Mouse (Mus musculus): Measurements from ENCODE around the gene Apoc4.

Gene Apoc4

DNA sequence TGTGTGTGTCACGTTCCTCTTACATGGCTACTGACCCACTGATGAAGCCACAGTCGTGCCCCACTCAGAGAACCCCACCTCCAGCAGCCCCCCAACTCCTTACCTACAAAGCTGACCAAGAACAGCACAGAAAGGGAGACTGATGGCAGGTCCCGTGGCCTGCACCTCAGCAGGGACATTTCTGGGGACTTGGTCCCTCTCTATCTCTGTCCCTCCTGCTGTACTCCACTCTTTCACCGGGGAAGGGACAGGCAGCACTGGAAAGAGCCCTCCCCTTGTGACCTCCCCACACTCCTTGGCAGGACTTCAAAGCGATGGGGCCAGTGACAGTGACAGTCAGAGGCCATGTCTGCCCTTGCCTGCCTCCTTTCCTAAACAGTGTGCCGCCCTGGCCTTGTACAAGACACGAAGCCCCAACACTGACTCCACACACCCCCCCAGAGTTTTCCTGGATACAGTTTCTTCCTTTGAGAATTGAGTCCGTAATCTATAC, at the start of gene Apoc4, which contains the start of gene Gm44805:
Gene Apoc4, minus strand, starts transcription at position 278 of the 493 bp plus-strand sequence.
Gene Gm44805, minus strand, starts transcription at position 222 of the 493 bp plus-strand sequence.
- DNase-seq (ENCODE audit: low spot score in 2 of 2), result no peak

DNA sequence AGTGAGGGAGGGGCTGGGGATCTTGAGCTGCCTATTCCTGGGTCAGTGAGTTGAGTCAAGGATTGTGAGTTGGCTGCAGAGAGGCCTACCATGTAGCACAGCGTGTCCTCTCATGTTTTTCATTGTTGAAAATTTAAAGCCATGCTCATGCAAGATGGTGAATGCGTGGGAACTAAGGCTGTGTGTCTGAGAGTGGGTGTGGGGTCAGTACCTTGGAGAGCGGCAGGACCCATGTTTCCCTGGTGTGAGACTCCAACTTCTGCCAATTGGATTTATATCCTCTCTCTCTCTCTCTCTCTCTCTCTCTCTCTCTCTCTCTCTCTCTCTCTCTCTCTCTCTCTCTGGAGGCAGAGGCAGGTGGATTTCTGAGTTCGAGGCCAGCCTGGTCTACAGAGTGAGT, 45.3 kb upstream of the Apoc4 start:
- DNase-seq (ENCODE audit: low spot score in 2 of 2), result no peak

DNA sequence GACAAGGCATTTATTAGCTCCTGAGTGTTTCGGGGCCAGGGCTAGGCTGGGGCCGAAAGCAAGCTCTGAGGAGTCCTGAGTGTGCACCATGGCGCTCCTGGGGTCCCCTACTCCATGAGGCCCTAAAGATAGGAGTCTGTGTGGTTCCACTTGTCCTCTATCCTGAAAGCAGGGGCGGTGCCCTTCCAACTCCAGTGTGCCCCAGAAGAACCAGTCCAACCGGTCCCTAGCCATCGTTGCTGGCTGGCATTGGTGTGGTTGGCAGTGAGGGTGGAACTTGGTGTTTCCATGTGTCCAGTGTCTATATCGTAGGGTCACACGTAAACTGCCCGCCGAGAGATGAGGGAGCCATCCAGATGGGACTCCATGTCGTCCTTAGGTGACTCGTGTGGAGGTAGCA, 42.9 kb upstream of the Apoc4 start:
- no peak for DNase-seq (ENCODE audit: low spot score in 2 of 2)

DNA sequence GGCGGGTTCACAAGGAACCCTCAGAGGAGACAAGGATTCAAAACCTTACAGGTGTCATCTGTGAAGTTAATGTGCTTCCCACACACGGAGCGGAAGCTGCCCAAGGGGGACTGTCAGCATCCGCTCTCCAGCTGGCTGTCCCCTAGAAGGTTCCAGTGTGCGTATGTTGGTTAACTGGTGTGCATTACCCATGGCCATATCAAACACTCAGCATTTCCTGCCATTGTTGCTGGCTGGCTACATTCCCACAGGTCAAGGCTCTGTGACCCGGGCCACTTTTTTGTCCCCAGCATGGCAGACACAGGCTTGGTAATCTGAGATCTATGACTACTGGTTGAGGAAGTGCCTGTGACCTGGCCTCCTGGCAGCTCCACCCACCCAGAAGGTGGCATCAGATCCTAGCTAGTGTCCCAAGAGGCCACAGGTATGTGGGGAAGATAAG, 41.5 kb upstream of the Apoc4 start:
- no peak for DNase-seq (ENCODE audit: low spot score in 2 of 2)

DNA sequence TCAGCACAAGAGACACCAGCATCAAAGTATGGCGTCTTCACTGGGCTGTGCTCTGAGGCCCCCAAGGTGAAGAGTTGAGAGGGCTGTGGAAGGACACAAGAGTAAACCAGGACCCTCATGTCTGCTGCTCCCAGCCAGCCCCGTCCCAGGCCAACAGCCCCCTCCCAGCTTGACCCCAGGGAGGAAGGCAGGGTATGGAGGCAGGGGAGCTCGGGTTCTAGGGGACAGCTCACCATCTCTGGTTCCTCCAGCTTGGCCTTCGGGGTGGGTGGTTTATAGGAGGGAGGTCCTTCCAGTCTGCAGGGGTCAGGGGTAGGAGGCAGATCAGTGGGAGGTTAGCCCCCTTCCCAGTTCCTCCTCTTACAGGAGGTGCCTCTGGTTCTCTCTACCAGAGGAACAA, 37.9 kb upstream of the Apoc4 start:
- no peak for DNase-seq (ENCODE audit: low spot score in 2 of 2)

DNA sequence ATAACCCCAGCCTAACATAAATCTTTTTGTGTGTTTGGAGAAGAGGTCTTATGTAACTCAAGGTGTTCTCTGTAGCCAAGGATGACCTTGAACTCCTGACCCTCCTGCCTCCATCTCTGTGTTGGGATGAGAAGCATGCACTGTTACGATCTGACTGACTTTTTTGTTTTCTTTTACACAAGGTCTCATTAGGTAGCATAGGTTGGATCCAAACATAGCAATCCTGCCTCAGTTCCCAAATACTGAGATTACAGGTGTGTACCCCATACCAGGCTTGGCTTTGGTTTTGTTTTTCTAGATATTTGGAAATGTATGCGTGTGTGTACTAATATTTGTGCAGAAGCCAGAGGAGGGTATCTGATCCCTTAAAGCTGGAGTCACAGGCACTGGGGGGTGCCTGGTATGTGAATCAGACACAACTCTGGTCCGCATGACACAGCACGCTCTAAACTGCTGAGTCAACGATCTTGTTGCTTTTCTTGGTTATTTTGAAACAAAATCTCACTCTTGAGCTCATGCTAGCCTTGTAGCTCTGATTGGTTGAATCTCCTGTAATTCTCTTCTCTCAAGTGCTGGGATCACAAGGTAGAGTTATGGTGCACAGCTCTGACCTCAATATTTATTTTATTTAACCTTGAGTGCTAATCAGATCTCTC, 37.1 kb upstream of the Apoc4 start:
- DNase-seq (ENCODE audit: low spot score in 2 of 2), result no peak

DNA sequence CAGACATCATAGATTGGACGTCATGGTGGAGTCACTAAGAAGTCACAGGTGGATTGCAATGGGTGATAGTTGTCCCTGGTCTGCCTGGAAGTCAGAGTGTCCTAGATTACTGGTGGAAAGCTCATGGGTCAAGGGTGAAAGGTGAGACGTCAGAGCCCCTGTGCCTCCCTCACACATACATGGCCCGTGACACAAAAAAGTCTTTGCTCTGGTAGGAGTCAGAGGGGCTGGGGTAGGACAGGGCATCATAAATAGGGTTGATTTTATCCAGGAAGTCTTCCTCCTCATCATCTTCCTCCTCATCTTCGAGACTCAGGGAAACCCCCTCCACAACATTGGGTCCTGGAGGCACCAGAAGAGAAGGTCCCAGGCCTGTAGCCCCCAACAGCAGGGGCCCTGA, 36.1 kb upstream of the Apoc4 start:
- no peak for DNase-seq (ENCODE audit: low spot score in 2 of 2)

DNA sequence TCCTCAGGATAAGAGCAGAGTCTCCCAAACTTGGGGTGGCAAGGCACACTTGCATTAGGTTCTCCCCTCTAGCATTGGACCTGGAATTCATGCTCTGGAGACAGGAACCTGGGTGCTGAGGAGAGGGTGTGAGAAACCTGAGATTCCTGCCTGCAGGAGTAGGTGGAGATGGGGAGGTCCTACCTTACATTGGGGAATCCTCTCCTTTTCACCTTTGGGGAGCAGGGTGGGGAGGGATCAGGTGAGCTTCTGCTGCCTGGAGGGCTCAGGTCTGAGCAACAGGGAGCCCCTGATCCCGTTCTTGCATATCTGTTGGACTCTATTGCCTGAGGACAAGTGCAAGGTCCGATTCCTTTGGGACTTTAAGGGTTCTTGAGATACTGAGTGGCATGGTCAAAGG, 35.5 kb upstream of the Apoc4 start:
- DNase-seq (ENCODE audit: low spot score in 2 of 2), result no peak

DNA sequence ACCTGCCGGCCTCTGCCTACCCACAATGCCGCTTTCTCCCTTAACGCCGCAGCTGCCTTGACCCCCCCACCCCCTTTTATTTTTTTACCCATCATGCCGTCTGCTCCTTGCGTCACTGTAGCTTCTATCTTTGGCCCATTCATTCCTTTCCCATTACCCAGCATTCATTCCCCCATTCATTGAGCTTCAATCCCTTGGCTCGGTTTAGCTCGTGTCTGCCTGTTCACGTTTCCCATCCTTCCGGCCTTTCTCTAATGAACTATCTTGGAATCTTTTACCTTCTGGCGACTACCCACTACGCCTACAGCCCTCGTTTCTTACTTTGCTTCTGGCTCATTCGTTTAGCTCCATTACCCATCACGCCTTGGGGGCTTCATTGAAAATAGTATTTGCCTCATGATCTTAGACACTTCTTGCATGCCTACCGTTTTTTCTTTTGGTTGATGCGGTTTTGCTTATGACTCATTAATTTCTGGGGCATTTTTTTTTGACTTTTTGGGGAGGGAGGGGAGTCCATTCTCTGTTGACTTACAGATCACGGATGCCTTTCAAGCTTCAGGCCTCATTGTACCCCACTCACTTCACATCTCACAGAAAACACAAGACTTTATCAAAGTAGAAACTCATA, 34.9 kb upstream of the Apoc4 start:
- no peak for DNase-seq (ENCODE audit: low spot score in 2 of 2)

DNA sequence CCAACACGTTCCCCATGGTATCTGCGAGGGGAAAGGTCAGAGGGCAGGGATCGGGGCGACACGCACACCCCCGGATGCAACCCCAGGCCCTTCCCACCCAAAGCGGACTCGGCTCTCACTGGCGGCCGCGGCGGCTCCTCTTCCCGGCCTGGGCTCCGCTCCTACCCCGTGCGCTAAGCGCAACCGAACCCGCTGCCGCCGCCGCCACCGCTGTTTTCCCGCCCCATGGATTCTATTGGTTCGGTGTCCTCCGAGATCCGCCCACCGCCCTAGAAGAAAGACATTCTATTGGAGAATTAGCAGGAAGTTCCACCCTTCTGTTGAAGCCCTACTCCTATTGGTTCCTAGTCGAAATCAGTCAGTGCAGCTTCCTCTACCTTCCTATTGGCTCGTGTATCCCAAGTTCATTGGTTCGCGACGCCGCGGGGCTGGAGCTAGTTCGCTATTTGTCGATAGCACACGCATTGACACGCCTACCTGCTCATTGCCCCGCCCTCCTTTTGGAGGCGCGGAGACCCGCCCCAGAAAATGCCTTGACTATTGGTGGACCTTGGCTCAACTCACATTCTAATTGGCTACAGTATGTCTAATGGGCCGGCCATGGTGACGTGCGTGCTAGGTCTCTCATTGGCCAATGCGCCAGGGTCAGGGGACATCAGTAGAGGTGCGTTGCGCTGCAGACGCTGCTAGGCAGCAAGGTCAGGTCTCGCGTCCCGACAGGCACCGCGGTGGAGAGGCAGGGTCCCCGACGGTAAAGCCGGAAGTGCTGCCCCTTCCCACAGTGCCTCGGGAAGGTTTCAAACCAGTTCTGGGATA, 34.2 kb upstream of the Apoc4 start, which contains the start of gene Tomm40:
Gene Tomm40, minus strand, starts transcription at position 200 of the 816 bp plus-strand sequence.
- DNase-seq (ENCODE audit: low spot score in 2 of 2), result peak; percentile 100

DNA sequence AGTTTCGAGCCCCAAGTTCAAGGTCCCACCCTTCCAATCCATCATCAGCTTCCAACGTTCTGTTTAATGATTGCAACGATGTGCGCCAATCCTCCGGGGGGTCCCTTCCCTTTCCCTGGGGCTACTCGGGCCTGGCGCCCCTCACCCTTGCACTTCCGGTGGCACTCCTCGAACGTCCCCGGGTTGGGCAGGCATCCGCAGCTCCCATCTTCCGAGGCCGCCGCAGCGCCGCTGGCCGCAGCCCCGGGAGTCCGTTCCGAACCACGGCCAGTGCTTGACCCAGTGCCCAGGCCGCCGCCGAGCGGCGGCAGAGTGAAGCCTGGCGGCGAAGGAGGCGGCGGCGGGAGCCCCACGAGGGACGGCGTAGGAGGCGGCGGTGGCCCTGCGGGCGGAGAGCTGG, 33.6 kb upstream of the Apoc4 start:
- no peak for DNase-seq (ENCODE audit: low spot score in 2 of 2)

DNA sequence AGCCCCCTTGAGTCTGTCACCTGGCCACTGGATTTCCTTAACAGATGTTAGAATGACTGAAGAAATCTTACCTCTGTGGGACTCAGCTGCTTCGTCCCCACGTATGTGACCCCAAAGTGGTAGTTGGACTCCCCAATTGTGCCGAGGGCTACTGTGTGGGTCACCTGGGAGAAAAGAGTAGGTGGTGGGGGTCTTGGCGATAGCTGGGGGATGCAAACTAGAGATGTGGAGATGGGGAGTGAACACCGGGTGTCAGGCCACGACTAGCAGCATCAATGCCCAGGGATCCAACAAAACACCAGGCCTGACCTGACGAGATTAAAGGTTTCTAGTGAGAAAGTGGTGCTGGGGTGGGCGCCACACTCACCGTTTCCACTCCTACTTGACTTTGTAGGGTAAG, 32.3 kb upstream of the Apoc4 start:
- no peak for DNase-seq (ENCODE audit: low spot score in 2 of 2)

DNA sequence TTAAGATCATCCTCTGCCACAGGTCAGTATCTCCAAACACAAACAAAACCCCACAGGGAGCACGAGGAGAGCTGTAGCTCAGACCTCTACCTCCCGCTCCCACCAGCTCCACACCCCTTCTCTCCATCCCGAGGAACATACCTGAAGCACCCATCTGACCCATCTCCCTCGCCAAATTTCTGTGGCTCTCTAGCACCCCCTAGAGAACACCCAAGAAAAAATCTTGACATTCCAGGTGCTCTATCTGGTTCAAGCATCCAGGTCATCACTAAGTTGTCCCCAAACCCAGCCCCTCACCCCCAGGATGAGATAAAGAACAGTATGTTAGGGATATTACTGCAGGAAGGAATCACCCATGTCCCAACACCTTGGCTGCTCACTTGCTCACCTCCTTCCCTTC, 31.9 kb upstream of the Apoc4 start:
- no peak for DNase-seq (ENCODE audit: low spot score in 2 of 2)

DNA sequence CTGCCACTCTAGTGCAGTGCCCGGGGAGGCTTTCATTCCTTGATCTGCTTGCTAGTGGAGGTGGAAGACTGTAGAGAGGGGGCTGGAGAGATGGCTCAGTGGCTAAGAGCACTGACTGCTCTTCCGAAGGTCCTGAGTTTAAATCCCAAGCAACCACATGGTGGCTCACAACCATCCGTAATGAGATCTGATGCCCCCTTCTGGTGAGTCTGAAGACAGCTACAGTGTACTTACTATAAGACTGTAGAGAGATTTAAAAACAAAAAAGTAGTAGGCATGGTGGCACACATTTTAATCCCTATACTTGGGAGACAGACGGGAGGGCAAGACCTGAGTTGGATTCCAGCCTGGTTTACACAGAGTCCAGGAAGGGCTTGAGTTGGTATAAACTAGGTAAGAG, 31.1 kb upstream of the Apoc4 start:
- DNase-seq (ENCODE audit: low spot score in 2 of 2), result no peak

DNA sequence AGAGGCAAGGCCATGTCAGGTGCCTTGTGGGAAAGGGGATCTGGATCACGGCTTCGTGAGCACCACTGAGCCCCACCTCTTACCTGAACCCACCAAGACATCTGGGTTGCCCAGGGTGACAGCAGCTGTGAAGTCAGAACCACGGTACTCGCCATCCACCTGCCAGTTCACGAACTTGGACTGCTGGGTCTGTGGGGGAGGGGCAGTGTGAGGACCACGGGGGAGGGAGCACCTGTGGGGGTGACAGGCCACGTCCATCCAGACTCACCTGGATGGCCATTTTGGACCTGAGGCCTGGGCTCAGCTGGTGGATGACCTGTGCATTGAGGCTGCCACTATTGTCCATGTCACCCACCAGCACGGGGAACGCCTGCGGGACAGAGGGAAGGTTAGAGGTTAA, 29.4 kb upstream of the Apoc4 start:
- DNase-seq (ENCODE audit: low spot score in 2 of 2), result no peak

DNA sequence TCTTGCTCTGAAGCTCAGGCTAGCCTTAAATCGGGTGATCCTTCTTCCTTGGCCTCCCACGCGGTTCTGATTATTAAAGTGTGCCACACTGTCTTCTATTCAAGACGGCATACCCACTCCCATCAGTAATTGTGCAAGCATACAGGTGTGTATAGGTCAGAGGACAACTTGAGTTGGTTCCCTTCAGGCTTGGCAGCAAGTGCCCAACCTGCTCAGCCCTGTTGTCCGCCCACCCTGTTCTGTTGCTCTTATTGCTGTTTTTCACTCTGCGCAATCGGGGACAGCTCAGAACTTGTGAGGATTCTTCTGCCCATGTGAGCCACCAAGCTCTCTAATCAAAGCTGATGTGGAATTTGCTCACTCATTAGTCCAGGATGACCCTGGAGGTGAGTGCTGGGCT, 24.0 kb upstream of the Apoc4 start:
- DNase-seq (ENCODE audit: low spot score in 2 of 2), result no peak

DNA sequence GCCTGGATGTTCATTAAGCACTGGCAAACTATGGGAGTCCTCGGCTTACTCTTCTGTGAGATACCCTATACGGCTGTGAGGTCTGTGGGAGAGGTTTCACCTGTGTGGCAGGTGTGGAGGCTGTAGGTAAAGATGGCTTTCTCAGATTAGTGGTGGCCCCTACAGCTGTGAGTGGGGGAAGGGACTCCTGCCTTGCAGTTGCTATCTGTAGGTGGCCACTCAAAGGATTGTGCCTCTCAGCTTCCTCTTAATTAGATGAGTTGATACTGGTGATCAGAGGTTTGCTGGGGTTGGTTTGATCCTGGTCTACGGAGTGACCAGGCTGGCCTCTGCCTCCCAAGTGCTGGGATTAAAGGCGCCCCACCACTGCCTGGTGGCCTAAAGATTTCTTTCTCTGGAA, 23.2 kb upstream of the Apoc4 start:
- DNase-seq (ENCODE audit: low spot score in 2 of 2), result no peak

DNA sequence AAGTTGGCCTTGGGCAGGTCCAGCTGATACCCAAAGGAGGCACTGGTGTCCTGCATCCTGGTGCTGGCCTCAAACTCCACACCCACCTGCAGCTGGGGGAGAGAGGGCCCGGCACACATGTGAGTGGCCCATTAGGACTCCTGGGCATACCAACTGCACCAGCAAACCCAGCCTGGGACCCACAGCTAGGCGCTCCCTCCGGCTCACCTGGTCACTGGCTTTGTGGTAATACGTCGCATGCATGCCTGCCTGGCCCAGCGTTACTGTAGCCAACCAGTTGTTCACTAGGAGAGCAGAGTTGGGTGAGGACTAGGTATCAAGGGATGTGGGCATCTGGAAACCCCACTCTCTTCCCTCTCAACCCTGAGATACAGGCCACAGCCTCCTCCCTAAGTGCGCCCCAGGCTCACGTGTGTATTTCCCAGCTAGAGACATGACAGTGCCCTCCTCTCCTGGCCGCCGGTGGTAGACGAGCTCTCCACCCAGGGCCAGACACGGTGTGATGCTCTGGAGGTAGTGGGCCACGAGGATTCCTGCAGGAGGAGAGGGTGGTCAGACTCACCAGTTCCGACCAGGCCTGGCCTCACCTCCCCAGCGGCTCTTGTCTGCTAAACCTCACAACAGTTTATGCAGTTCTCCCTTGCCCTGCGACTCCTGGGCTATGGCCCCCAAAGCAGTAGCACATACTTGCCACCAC, 21.7 kb upstream of the Apoc4 start:
- DNase-seq (ENCODE audit: low spot score in 2 of 2), result no peak

DNA sequence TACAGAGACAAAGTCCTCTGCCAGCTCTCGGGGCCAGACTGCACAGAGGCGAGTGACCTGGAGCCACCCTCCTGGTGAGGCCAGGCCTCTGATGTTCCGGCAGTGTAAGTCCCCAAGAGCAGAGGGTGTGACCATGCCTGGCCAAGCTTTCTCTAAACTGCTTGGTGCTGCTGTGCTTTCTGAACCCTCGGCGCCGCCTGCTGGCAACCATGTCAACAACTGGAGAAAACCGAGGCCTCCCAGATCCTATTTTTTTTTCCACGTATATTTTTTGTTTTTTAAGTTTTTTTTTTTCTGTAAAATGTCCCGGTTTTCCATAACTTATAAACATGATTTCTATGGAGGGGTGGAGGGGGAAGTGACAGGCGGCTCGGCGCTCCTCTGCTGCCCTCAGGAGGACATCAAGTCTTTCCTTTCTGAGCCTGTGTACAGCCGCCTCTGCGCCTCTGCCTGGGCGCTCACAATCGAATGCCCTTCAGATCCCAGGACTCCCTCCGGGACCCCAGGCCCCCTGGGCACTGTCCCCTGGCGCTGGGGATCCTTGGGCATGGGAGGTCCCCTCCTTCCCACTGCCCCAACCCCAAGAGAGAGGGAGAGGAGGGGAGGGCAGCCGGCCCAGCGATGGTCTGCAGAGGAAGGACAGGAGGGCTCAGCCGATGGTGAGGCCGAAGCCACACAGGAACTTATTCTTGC, 19.9 kb upstream of the Apoc4 start:
- DNase-seq (ENCODE audit: low spot score in 2 of 2), result peak in 1 of 2 experiments; percentile 69

DNA sequence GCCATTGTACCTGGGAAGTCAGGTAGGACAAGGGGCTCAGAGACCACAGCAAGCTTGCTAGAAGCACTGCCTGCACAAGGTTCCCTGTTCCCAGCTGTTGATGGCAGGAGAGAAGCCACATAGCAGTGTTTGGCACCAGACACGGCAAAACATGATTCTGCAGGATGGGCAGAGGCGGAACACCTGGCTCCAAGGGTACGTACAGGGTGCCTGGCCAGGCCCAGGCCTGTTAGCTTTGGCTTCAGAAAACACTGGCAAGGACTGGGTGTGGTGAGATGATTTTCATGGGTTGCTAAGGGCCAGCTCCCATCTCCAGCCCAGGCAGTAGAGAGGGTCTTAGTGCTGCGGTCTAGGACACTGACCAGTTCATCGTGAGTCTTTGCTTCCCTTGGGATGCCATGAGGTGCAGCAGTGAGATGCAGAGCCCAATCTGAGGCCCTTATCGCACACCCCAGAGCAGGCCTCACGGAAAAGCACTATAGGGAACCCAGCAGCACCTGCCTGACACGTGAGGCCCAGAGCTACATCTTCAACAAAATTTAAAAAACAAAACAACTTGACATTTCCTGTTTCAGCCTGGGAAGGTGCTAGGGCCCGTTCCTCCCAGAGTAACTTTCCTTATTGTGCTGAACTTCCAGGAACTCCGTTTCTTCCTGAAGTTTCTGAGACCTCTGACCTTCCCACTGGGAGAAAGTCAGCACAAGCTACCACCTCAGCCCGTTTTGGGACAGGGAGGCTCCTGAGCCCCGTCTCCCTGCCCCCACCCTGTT, 19.2 kb upstream of the Apoc4 start:
- no peak for DNase-seq (ENCODE audit: low spot score in 2 of 2)

DNA sequence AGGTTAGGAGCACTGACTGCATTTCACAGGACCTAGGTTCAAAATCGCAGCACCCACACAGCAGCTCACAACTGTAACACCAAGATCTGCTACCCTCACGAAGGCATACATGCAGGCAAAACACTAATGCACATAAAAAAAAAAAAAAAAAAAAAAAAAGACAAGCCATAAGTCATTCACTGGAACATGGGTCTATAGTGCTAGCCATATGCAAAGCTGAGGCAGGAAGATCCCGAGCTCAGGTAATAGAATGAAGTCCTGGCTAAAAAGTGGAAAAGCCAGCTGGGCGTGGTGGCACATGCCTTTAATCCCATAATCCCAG, 18.5 kb upstream of the Apoc4 start:
- DNase-seq (ENCODE audit: low spot score in 2 of 2), result no peak
